Mouse (Mus musculus) liver, embryonic 14.5 days (tissue): Measurements from ENCODE around the gene Rora.

Source experiments
- CTCF ChIP-seq: IDR thresholded peaks from 2 replicates; pipeline ENCODE4 v1.5.1; 2016; ENCODE audit warnings: antibody characterized with exemption, low read depth, control low read depth
- EP300 ChIP-seq: IDR thresholded peaks from 2 replicates; pipeline ENCODE4 v1.6.1; 2016; ENCODE audit warnings: antibody characterized with exemption, low read depth

DNA sequence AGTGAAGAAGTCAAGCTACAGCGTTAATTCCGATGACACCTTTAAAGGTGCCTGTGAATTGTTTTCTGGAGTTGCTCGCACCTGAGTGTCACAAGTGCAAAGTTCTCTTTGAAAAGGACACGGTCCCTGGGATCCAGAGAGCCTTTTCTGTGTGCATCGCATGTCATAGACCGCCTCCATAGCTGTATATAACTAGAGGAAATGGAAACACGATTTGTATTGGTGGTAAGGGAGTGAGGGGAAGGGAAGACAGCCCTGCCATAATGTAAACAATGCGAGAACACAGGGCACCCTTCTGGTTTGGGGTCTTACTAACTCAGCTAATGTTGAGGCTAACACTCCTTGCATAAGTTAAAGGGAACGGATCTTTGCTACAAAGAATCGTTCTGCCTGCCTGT is 744.9 kb downstream of the Rora start:
- no peak for TF ChIP-seq CTCF
- TF ChIP-seq EP300, result no peak
